Mouse (Mus musculus): ENCODE results near the gene Cdc6. TPM values are rescaled to one million over a fixed set of nuclear protein-coding genes. Genes with fewer than 3 reads are reported as not detected.

Gene Cdc6
- total RNA-seq (2022): under 1 TPM; 0.20 to 0.95 (median 0.72) TPM

GRCm38 (mm10) chr11:98907437-98908173 is at the start of gene Cdc6:
Cdc6 (plus strand) TSS chr11:98907801.
- DNase-seq: peak; percentile 96

GRCm38 (mm10) chr11:98858759-98859731 is 48.6 kb upstream of the Cdc6 start:
- DNase-seq: peak; percentile 71

GRCm38 (mm10) chr11:98863028-98863750 is 44.4 kb upstream of the Cdc6 start, which contains the start of gene Wipf2:
Wipf2 (plus strand) TSS chr11:98863638.
- DNase-seq: peak; percentile 93

- DNase-seq: peak; percentile 26
Measured at GRCm38 (mm10) chr11:98863751-98864429, 43.7 kb upstream of the Cdc6 start.

GRCm38 (mm10) chr11:98867293-98867692 is 40.3 kb upstream of the Cdc6 start:
- no peak for DNase-seq

GRCm38 (mm10) chr11:98869906-98870305 is 37.7 kb upstream of the Cdc6 start:
- no peak for DNase-seq

- DNase-seq: no peak
Measured at GRCm38 (mm10) chr11:98870791-98871190, 36.8 kb upstream of the Cdc6 start.

- no peak for DNase-seq
Measured at GRCm38 (mm10) chr11:98871416-98871815, 36.2 kb upstream of the Cdc6 start.

- DNase-seq: no peak
Measured at GRCm38 (mm10) chr11:98872040-98872439, 35.6 kb upstream of the Cdc6 start.

- DNase-seq: no peak
Measured at GRCm38 (mm10) chr11:98873900-98874299, 33.7 kb upstream of the Cdc6 start.

GRCm38 (mm10) chr11:98877001-98877400 is 30.6 kb upstream of the Cdc6 start:
- DNase-seq: no peak

- DNase-seq: no peak
Measured at GRCm38 (mm10) chr11:98887703-98888102, 19.9 kb upstream of the Cdc6 start.

- DNase-seq: no peak
Measured at GRCm38 (mm10) chr11:98889077-98889476, 18.5 kb upstream of the Cdc6 start.

- no peak for DNase-seq
Measured at GRCm38 (mm10) chr11:98889977-98890376, 17.6 kb upstream of the Cdc6 start.

- no peak for DNase-seq
Measured at GRCm38 (mm10) chr11:98892426-98892825, 15.2 kb upstream of the Cdc6 start.

GRCm38 (mm10) chr11:98900529-98901125 is 7.0 kb upstream of the Cdc6 start:
- DNase-seq: no peak

- no peak for DNase-seq
Measured at GRCm38 (mm10) chr11:98902621-98903245, 4.9 kb upstream of the Cdc6 start.

- DNase-seq: no peak
Measured at GRCm38 (mm10) chr11:98904577-98904976, 3.0 kb upstream of the Cdc6 start.

- no peak for DNase-seq
Measured at GRCm38 (mm10) chr11:98905033-98905432, 2.6 kb upstream of the Cdc6 start.

- DNase-seq: no peak
Measured at GRCm38 (mm10) chr11:98905583-98905982, 2.0 kb upstream of the Cdc6 start.

- no peak for DNase-seq
Measured at GRCm38 (mm10) chr11:98907063-98907436, 551 bp upstream of the Cdc6 start.

Data from adrenal gland, adult 8-10 months (tissue).